ENCODE assay signal across 19 mouse cellular contexts in the genomic region with DNA sequence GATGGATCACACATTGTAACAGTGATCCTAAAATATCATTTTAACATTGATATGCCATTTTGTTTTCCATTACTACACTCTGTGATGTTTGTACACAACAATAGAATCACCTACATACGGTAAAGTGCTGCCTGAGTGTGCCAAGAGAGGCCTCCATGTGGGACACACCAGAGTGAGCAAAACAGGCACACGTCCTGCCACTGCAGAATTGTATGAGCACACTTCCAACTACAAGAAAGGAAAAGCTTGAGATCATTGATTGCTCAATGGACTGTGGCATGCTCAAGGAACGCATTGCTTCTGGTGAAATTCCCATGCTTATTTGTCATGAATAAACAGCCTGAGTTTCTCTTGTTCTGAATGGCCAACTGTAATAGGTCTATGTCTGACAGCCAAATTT.
DNase-seq lines count a peak whose midpoint lies in the region; ATAC-seq lines count a peak whose summit lies in the region.
"Had no signal": no experiment of that assay in that cellular context is flagged by ENCODE, and none has a peak within 500 bp of the region (broad histone marks: within the 10 kb centered on the region; RNA-seq: fewer than 3 reads in every experiment).

No protein-coding gene starts in this region.

- 0 out of 2 replicates have a peak, but pooled peaks cover 2% of the 10 kb centered on the region for H3K4me1 ChIP-seq in kidney, embryonic 15.5 days
- no peaks in the 10 kb centered on the region for H3K4me1 ChIP-seq in limb, embryonic 10.5 days
- H3K4me1 ChIP-seq: embryonic facial prominence, embryonic 13.5 days; forebrain, embryonic 12.5 days; heart, embryonic 15.5 days; hindbrain, embryonic 13.5 days had no signal

- H3K9ac ChIP-seq in kidney, embryonic 15.5 days, result no peak overlapping the region
- H3K9ac ChIP-seq: embryonic facial prominence, embryonic 13.5 days; forebrain, embryonic 12.5 days; heart, embryonic 15.5 days; hindbrain, embryonic 13.5 days had no signal

- no peak overlapping the region for H3K4me2 ChIP-seq in kidney, embryonic 15.5 days
- H3K4me2 ChIP-seq: embryonic facial prominence, embryonic 13.5 days; forebrain, embryonic 12.5 days; heart, embryonic 11.5 days; heart, embryonic 15.5 days; hindbrain, embryonic 13.5 days had no signal

- no peak overlapping the region for H3K27ac ChIP-seq in kidney, embryonic 15.5 days
- H3K27ac ChIP-seq in limb, embryonic 10.5 days, result no peak overlapping the region
- H3K27ac ChIP-seq: embryonic facial prominence, embryonic 13.5 days; forebrain, embryonic 12.5 days; heart, adult 2 months; heart, embryonic 15.5 days; hindbrain, embryonic 13.5 days had no signal

- DNase-seq in kidney, adult 11 months, result no peak
- peak; percentile 56 for DNase-seq in Muller cell, postnatal 12 days (ENCODE audit: inconsistent ontology term)
- peak; percentile 8 for DNase-seq in brain, adult 2 months (ENCODE audit: low read depth, low spot score)
- peak; percentile 16 for DNase-seq in skeletal muscle tissue, adult 2 months (ENCODE audit: low read depth, low spot score)
- no peak for DNase-seq in limb, embryonic 10.5 days (ENCODE audit: low spot score)
- DNase-seq: adrenal gland, adult 8-10 months; cerebellum, adult 18-20 months; cerebellum, adult 9-11 months; cerebellum, postnatal 36 days; gastrocnemius, postnatal 14 days; heart, adult 2 months; heart, postnatal 14 days had no signal

- no peak overlapping the region for H3K4me3 ChIP-seq in kidney, embryonic 15.5 days (replicated peaks)
- no peak overlapping the region for H3K4me3 ChIP-seq in limb, embryonic 10.5 days
- H3K4me3 ChIP-seq: embryonic facial prominence, embryonic 13.5 days; forebrain, embryonic 12.5 days; heart, adult 2 months; heart, embryonic 15.5 days; hindbrain, embryonic 13.5 days had no signal

- 40% methylated on average over 3 of the region's 3 CpGs for WGBS in kidney, embryonic 15.5 days
- 85% methylated on average over 3 of the region's 3 CpGs for WGBS in limb, embryonic 10.5 days

- H3K9me3 ChIP-seq in kidney, embryonic 15.5 days (replicated peaks), result no peaks in the 10 kb centered on the region
- H3K9me3 ChIP-seq in limb, embryonic 10.5 days (replicated peaks), result no peaks in the 10 kb centered on the region
- H3K9me3 ChIP-seq: embryonic facial prominence, embryonic 13.5 days; forebrain, embryonic 12.5 days; heart, embryonic 15.5 days; hindbrain, embryonic 13.5 days had no signal

- H3K27me3 ChIP-seq in kidney, embryonic 15.5 days, result no peaks in the 10 kb centered on the region
- H3K27me3 ChIP-seq in limb, embryonic 10.5 days (ENCODE audit: low read depth, poor library complexity, severe bottlenecking), result no peaks in the 10 kb centered on the region
- H3K27me3 ChIP-seq: embryonic facial prominence, embryonic 13.5 days; forebrain, embryonic 12.5 days; heart, embryonic 15.5 days; hindbrain, embryonic 13.5 days had no signal

- H3K36me3 ChIP-seq in kidney, embryonic 15.5 days, result no peaks in the 10 kb centered on the region
- no peaks in the 10 kb centered on the region for H3K36me3 ChIP-seq in limb, embryonic 10.5 days
- H3K36me3 ChIP-seq: embryonic facial prominence, embryonic 13.5 days; forebrain, embryonic 12.5 days; heart, embryonic 15.5 days; hindbrain, embryonic 13.5 days had no signal

- peak; percentile 73; the same call in 1 of the 2 replicates for ATAC-seq in kidney, embryonic 15.5 days (replicated peaks; ENCODE audit: low FRiP score)
- ATAC-seq: forebrain, embryonic 16.5 days had no signal

Comparison
In these comparisons a context has a peak if more than half of its experiments do, and no peak if none do; other contexts are left out.
1. DNase-seq: peak in Muller cell, postnatal 12 days (single experiment), brain, adult 2 months (single experiment) and skeletal muscle tissue, adult 2 months (single experiment); none in kidney, adult 11 months (single experiment) and limb, embryonic 10.5 days (single experiment).